ENCODE assay signal across 22 mouse cellular contexts in genomic region chr2:11231988-11232387, GRCm38 (mm10).
"Had no signal": no experiment of that assay in that cellular context is flagged by ENCODE, and none has a peak within 500 bp of the region (broad histone marks: within the 10 kb centered on the region; RNA-seq: fewer than 3 reads in every experiment).

No protein-coding gene starts in this region.

- H3K4me1 ChIP-seq: heart, embryonic 13.5 days; heart, embryonic 15.5 days; hindbrain, embryonic 13.5 days; hindbrain, embryonic 15.5 days; limb, embryonic 10.5 days; limb, embryonic 12.5 days had no signal

- H3K27ac ChIP-seq: heart, embryonic 13.5 days; heart, embryonic 15.5 days; hindbrain, embryonic 13.5 days; hindbrain, embryonic 15.5 days; hindbrain, postnatal 0 days; layer of hippocampus, adult 2 months; left cerebral cortex, adult 2 months; limb, embryonic 10.5 days; limb, embryonic 12.5 days; liver, embryonic 14.5 days had no signal

- H3K9ac ChIP-seq: forebrain, postnatal 0 days; heart, embryonic 13.5 days; heart, embryonic 15.5 days; hindbrain, embryonic 13.5 days; hindbrain, embryonic 15.5 days; limb, embryonic 12.5 days; liver, embryonic 14.5 days had no signal

- H3K27me3 ChIP-seq: heart, embryonic 13.5 days; heart, embryonic 15.5 days; hindbrain, embryonic 13.5 days; hindbrain, embryonic 15.5 days; limb, embryonic 12.5 days had no signal

- DNase-seq: forebrain, postnatal 0 days; gastrocnemius, postnatal 14 days; gastrocnemius, postnatal 36 days; heart, adult 18-20 months; heart, postnatal 14 days; heart, postnatal 36 days; kidney, adult 18-20 months; kidney, adult 8-10 months; kidney, postnatal 10 days; kidney, postnatal 25 days; kidney, postnatal 4 days had no signal

- H3K4me2 ChIP-seq: heart, embryonic 11.5 days; heart, embryonic 13.5 days; heart, embryonic 15.5 days; hindbrain, embryonic 13.5 days; hindbrain, embryonic 15.5 days; limb, embryonic 12.5 days had no signal

- ATAC-seq: forebrain, postnatal 0 days; hindbrain, postnatal 0 days had no signal

- H3K4me3 ChIP-seq: heart, embryonic 13.5 days; heart, embryonic 15.5 days; hindbrain, embryonic 13.5 days; hindbrain, embryonic 15.5 days; layer of hippocampus, adult 2 months; left cerebral cortex, adult 2 months; limb, embryonic 10.5 days; limb, embryonic 12.5 days had no signal

- H3K36me3 ChIP-seq: heart, embryonic 13.5 days; heart, embryonic 15.5 days; hindbrain, embryonic 13.5 days; hindbrain, embryonic 15.5 days; limb, embryonic 10.5 days; limb, embryonic 12.5 days had no signal

- H3K9me3 ChIP-seq: heart, embryonic 13.5 days; heart, embryonic 15.5 days; hindbrain, embryonic 13.5 days; hindbrain, embryonic 15.5 days; limb, embryonic 10.5 days; limb, embryonic 12.5 days had no signal
